Mouse (Mus musculus) cerebellum, adult (tissue): ENCODE measurements around the gene Dab1.

Source experiments
- ATAC-seq: cut with Nextera tagmentation; 2 replicates; pipeline ENCODE4 v1.9.2; 2017; ENCODE audit warnings: mild to moderate bottlenecking, moderate library complexity, mixed read lengths; ENCODE audit not compliant: insufficient number of reproducible peaks, low FRiP score, low TSS enrichment

Gene Dab1

GRCm38 (mm10) chr4:103691717-103692116 lies 72.6 kb downstream of the Dab1 start:
- ATAC-seq = no peak

- no peak for ATAC-seq
Measured at GRCm38 (mm10) chr4:103699755-103700154, 80.6 kb downstream of the Dab1 start.

DNA sequence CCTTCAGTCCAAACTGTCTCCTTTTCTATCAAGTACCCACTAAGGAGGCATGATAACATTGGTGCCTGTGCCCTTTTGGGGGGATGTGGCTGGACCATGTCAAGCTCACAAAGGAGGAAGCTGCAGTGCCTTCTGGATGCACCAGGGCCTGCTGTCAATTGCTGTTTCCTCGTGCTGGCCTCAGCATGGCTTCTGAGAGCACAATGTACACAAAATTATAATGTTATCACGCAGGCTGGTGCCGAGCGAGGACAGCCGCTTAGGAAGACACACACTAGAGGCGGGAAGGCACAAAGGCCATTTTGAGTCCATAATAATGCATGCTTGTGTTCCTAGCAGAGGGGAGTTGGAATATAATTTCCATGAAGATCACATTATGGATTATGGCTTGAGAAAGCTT lies 81.2 kb downstream of the Dab1 start:
- ATAC-seq = no peak

- ATAC-seq = no peak; the same call in 1 of the 2 replicates
Measured at GRCm38 (mm10) chr4:103702137-103702536, 83.0 kb downstream of the Dab1 start.

DNA sequence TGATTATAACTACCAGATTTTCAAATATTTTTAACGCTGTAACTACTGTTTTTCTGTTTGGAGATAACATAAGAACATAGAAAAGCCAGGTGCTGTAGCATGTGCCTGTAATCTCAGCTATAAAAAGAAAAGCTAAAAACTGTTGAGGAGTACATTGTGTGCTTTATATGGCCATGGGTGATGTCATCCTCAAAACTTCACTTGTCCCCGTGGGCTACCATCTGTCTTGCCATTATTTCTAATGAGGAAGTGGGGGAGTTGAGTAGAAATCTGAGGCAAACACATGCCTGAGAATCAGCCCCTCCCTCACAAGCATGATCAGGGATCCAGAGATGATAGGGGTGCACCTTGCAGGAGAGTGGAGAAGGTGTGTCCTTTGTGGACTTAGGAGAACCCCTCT lies 85.3 kb downstream of the Dab1 start:
- ATAC-seq = no peak

GRCm38 (mm10) chr4:103706501-103706900 lies 87.3 kb downstream of the Dab1 start:
- no peak for ATAC-seq

- no peak for ATAC-seq
Measured at GRCm38 (mm10) chr4:103707140-103707539, 88.0 kb downstream of the Dab1 start.

GRCm38 (mm10) chr4:103711353-103711752 lies 92.2 kb downstream of the Dab1 start:
- no peak for ATAC-seq

DNA sequence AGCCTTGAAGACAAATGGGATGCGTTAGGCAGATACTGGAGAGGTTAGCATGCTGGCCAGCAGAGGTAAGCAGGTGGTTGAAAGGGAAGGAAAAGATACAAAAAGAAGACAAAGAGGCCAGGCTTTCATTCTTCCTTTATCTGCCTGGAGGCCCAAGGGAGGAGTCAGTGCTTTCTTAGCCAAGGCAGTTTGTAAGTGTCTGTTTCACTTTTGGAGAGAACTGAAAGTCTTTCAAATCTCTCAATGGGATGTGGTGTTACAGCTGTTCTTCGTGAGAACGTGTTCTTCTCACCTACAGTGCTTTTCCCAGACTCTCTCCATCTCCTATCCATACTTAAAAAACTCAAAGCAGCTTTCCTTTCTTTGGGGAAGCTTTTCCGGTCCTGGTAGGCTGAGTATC lies 94.8 kb downstream of the Dab1 start:
- ATAC-seq = no peak

- no peak for ATAC-seq
Measured at GRCm38 (mm10) chr4:103714991-103715390, 95.8 kb downstream of the Dab1 start.

DNA sequence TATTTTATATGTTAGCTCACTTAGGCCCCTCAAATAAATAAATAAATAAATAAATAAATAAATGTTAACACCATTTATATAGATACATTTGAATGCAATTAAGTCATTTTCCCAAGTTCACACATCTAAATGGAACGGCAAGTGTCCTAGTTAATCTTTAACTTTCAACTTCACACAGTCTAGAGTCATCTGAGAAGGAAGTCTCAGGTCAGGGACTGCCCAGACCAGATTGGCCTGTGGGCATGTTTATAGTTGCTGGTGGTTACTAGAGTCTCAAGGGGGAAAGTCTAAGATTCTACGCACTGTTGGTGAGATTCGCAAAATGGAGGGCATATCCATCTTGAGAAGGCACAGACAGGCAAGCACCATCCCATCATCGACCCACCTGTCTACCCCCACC lies 96.4 kb downstream of the Dab1 start:
- ATAC-seq = no peak

DNA sequence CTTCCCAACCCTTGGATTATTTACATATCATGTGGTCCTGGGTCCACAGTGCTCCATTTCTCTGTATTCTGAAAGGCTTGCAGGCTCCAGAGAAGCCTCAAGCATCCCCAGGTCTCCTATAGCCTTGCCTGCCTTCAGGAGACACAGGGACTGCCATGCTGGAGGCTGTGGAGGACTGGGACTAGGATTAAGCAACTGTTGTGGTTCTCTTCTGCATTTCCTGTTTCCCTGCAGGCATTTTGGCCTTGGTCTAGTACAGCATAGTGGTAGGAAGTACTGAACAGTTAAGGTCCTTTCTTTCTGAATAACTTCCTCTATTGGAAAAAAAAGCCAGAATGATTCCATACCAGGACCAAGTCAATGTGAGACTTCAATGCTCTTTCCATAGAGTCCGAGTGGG lies 103.6 kb downstream of the Dab1 start:
- no peak for ATAC-seq

DNA sequence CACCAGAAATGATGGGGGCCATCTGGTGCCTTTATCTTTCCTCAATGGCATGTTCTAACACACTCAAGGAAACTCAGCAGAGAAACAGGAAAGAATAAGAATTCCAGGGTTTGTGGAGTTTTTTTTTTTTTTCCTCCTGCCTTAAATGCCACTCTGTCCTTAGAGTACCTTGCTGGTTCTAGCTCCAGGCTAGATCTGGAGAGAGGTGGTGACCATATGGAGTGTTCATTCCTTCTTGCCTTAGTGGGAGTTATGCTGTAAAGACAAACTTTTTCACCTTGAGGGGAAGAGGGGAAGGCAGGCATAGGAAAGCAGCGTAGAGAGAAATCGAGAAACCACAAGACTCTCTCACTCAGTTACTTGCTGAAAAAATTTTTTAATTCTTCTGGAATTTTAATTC lies 107.3 kb downstream of the Dab1 start:
- no peak for ATAC-seq

- ATAC-seq = no peak
Measured at GRCm38 (mm10) chr4:103737185-103737584, 118.0 kb downstream of the Dab1 start.

GRCm38 (mm10) chr4:103751249-103751855 lies 132.2 kb downstream of the Dab1 start:
- ATAC-seq = peak; percentile 28; the same call in 1 of the 2 replicates

DNA sequence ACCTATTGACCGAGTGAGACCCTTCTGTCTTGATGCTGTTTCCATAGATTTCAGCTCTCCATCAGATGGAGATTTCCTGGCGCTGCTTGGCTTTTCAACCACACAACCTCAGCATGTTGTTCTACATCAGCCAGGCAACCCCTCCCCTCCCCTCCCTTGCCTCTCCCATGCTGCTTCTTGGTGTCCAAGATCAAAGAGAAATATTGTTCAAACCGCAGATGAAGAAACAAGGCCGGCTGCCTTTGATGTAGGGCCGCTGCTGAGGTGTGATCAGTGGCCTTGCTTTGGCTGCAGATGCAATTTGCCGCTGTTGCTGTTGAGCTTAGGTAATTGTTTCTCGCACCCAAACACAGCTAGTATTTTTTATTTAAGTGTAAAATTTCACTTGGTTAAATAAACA lies 135.4 kb downstream of the Dab1 start:
- ATAC-seq = no peak

DNA sequence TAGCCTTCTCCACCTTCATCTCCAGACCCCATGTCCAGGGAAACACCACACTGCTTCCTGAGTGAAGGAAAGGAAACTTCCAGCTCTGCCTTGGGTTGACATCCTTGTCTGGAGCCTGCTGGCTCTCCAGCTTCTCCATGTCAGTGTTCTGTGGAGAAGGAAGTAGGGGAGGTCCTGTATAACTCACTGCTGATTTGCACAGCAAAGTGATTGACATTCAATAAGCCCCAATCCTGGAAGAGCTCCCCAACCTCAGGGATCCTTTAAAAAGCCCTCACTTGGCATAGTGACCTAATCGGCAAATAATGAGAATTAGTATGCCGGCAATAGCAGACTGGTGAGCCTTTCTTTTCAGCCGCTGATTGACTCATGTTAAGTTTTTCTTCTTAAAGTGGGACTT lies 138.1 kb downstream of the Dab1 start:
- no peak for ATAC-seq

DNA sequence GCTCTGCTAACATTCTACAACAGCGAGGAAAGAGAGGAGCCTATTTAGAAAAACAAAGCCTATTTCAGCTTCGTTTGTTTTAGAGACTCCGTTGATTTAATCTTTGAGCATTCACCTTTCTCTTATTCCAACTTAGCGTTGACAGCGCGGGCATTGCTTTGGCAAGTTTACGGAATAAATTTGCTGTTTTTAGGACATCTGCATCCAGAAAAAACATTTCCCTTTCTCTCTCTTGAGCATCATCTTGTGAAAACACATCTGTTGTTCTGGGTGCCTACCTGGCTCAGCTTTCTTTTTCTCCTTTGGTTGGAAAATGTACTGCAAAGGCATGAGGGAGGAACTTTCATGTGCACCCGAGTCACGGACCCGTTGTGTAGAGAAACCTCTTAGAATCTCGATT lies 143.3 kb downstream of the Dab1 start:
- ATAC-seq = no peak

- no peak for ATAC-seq
Measured at GRCm38 (mm10) chr4:103775712-103776111, 156.6 kb downstream of the Dab1 start.

DNA sequence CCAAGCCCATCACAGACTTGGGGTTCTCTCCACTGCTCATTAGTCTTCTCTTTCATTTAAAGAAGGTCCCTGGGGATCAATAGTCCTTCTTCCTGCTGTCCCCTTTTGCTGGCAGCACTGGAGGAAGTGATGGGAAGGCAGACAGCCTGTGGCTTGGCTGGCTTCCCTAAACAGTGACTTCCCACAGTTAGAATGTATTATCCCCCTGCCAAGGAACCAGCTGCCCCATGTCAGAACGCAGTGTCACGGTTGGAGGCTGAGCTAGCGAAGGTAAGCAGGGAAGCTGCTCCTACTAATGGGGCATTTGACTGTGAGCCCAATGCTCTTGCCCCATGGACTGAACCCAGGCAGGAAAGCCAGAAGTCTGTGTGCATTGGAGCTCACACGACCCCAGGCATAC lies 162.2 kb downstream of the Dab1 start:
- ATAC-seq = peak; percentile 75

DNA sequence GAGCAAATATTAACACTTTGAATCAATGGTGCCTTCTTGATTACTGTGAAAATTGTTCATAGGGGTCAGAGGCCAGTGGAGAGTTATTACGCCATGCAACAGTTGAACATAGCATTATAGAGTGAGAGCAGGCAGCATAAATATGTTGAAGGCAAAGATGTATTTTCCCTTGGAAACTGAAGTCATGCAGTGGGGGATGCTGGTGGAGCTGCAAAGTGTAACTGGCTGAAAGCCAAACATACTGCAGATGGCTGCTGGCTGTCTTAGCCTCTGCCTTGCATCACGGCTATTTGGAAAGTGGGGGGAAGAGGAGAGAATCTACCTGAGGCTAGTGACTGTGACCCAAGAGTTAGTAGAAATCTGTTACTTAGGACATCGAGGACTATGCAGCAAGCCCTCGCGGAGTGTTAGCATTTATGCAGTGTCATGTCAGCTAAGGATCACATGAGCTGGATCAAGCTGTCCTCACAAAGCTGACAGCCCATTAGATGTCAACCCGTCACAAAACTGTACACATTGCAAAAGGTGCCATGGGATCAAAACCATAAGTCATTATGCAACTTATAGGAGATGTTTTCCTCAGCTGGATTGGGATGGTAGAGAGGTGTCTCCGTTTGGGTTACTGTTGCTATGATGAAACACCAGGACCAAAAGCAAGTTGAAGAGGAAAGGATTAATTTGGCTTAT lies 164.5 kb downstream of the Dab1 start:
- no peak for ATAC-seq

DNA sequence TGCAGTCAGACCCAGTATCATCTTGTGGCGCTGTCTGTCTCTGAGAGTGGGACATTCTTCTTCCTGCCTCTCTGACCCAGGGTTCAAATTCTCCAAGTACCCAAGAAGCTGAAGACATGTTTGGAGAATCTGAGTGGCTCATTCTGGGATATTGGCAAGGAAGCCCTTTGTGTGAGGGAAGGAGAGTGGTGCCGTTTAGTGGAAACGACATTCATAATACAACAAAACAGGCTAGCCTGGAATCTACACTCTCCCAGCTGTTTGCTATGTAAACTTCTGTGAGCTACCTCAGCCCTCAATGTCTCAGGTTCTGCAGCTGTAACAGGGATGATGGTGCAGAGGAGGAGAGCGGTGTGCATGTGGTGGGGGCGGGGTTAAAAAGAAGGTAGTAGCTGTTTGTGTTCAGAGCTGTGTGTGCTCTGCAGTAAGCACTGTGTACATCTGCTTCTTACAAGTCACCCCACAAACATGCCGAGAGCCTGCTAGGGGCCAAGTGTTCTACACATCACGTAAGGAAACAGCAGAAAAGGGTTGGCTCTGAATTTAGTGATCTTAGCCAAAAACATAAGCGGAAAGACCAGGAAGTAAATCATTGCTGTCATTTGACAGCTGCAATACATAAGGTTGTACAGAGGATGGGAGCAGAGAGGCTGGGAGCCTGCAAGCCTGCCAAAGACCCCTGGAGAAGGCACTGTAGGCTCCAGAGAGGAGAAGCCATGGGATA lies 174.6 kb downstream of the Dab1 start:
- no peak for ATAC-seq
